Mouse (Mus musculus): ENCODE results near the gene Neurod2. TPM values are rescaled to one million over a fixed set of nuclear protein-coding genes. Genes with fewer than 3 reads are reported as not detected.

Neurod2 gene
- polyA plus RNA-seq, 1 experiment from 2014 or later, result not detected

- Histone ChIP-seq H3K4me2 (peak overlapping the region; percentile 39), H3K9ac (no peak overlapping the region), H3K4me3 (ENCODE audit: low read depth, low read length) (no peak overlapping the region), H3K36me3 (ENCODE audit: insufficient read depth) (no peaks in the 10 kb centered on the region), H3K27ac (ENCODE audit: low read depth) (no peak overlapping the region), H3K9me3 (ENCODE audit: low read depth, low read length) (no peaks in the 10 kb centered on the region), H3K27me3 (ENCODE audit: insufficient read depth, low read length) (peaks cover 74% of the 10 kb centered on the region), H3K4me1 (ENCODE audit: insufficient read depth) (peaks cover 9% of the 10 kb centered on the region; the same call in 1 of the 2 replicates)
- ATAC-seq (ENCODE audit: insufficient read depth) (no peak), DNase-seq (peak; percentile 85)
- TF ChIP-seq CTCF (IDR thresholded peaks at IDR 0.05; ENCODE audit: low read depth), result peak; percentile 85
- WGBS, result 4% methylated on average over 14 of the region's 14 CpGs
These were observed 15.8 kb upstream of the Neurod2 start for GRCm38 (mm10) chr11:98345253-98345652.

GRCm38 (mm10) chr11:98342000-98342945, 12.8 kb upstream of the Neurod2 start:
- H3K4me2 ChIP-seq, result peak overlapping the region; percentile 57
- TF ChIP-seq CTCF (IDR thresholded peaks at IDR 0.05; ENCODE audit: low read depth), result peak; percentile 100
- ATAC-seq (ENCODE audit: insufficient read depth), result peak; percentile 59
- peak; percentile 95 for DNase-seq
- no peak overlapping the region for H3K27ac ChIP-seq (ENCODE audit: low read depth)
- 0 out of 2 replicates have a peak, but pooled peaks cover 4% of the 10 kb centered on the region for H3K4me1 ChIP-seq (ENCODE audit: insufficient read depth)
- H3K27me3 ChIP-seq (ENCODE audit: insufficient read depth, low read length), result peaks cover 74% of the 10 kb centered on the region
- 2% methylated on average over 29 of the region's 29 CpGs for WGBS
- H3K36me3 ChIP-seq (ENCODE audit: insufficient read depth), result no peaks in the 10 kb centered on the region
- no peaks in the 10 kb centered on the region for H3K9me3 ChIP-seq (ENCODE audit: low read depth, low read length)
- no peak overlapping the region for H3K9ac ChIP-seq
- H3K4me3 ChIP-seq (ENCODE audit: low read depth, low read length), result peak overlapping the region; percentile 24

GRCm38 (mm10) chr11:98341174-98341573, 11.7 kb upstream of the Neurod2 start:
- 0 out of 2 replicates have a peak, but pooled peaks cover 4% of the 10 kb centered on the region for H3K4me1 ChIP-seq (ENCODE audit: insufficient read depth)
- no peak overlapping the region for H3K27ac ChIP-seq (ENCODE audit: low read depth)
- ATAC-seq (ENCODE audit: insufficient read depth) (no peak), DNase-seq (no peak)
- H3K9ac ChIP-seq, result no peak overlapping the region
- H3K27me3 ChIP-seq (ENCODE audit: insufficient read depth, low read length), result peaks cover 74% of the 10 kb centered on the region
- H3K36me3 ChIP-seq (ENCODE audit: insufficient read depth), result no peaks in the 10 kb centered on the region
- H3K9me3 ChIP-seq (ENCODE audit: low read depth, low read length), result no peaks in the 10 kb centered on the region
- 56% methylated on average over 4 of the region's 4 CpGs for WGBS
- no peak overlapping the region for H3K4me3 ChIP-seq (ENCODE audit: low read depth, low read length)
- no peak for TF ChIP-seq CTCF (IDR thresholded peaks at IDR 0.05; ENCODE audit: low read depth)
- no peak overlapping the region for H3K4me2 ChIP-seq

GRCm38 (mm10) chr11:98340597-98340996, 11.1 kb upstream of the Neurod2 start:
- DNase-seq (no peak), ATAC-seq (ENCODE audit: insufficient read depth) (no peak)
- no peak for TF ChIP-seq CTCF (IDR thresholded peaks at IDR 0.05; ENCODE audit: low read depth)
- 2% methylated on average over 4 of the region's 4 CpGs for WGBS
- Histone ChIP-seq H3K4me3 (ENCODE audit: low read depth, low read length) (no peak overlapping the region), H3K36me3 (ENCODE audit: insufficient read depth) (no peaks in the 10 kb centered on the region), H3K27ac (ENCODE audit: low read depth) (no peak overlapping the region), H3K27me3 (ENCODE audit: insufficient read depth, low read length) (peaks cover 74% of the 10 kb centered on the region), H3K4me2 (no peak overlapping the region), H3K9ac (no peak overlapping the region), H3K9me3 (ENCODE audit: low read depth, low read length) (no peaks in the 10 kb centered on the region), H3K4me1 (ENCODE audit: insufficient read depth) (0 out of 2 replicates have a peak, but pooled peaks cover 4% of the 10 kb centered on the region)

- DNase-seq (no peak), ATAC-seq (ENCODE audit: insufficient read depth) (no peak)
- H3K4me1 ChIP-seq (ENCODE audit: insufficient read depth), result 0 out of 2 replicates have a peak, but pooled peaks cover 4% of the 10 kb centered on the region
- TF ChIP-seq CTCF (IDR thresholded peaks at IDR 0.05; ENCODE audit: low read depth), result no peak
- no peaks in the 10 kb centered on the region for H3K9me3 ChIP-seq (ENCODE audit: low read depth, low read length)
- no peaks in the 10 kb centered on the region for H3K36me3 ChIP-seq (ENCODE audit: insufficient read depth)
- H3K27me3 ChIP-seq (ENCODE audit: insufficient read depth, low read length), result peaks cover 74% of the 10 kb centered on the region
- peak overlapping the region; percentile 98 for H3K4me2 ChIP-seq
- no peak overlapping the region for H3K27ac ChIP-seq (ENCODE audit: low read depth)
- H3K4me3 ChIP-seq (ENCODE audit: low read depth, low read length), result peak overlapping the region; percentile 52; the same call in 1 of the 2 replicates
- WGBS, result 14% methylated on average over 11 of the region's 11 CpGs
- H3K9ac ChIP-seq, result peak overlapping the region; percentile 48; the same call in 1 of the 2 replicates
These were observed 10.3 kb upstream of the Neurod2 start for GRCm38 (mm10) chr11:98339679-98340287.

GRCm38 (mm10) chr11:98339071-98339501, 9.6 kb upstream of the Neurod2 start:
- DNase-seq (peak; percentile 33), ATAC-seq (ENCODE audit: insufficient read depth) (no peak)
- Histone ChIP-seq H3K4me1 (ENCODE audit: insufficient read depth) (0 out of 2 replicates have a peak, but pooled peaks cover 4% of the 10 kb centered on the region), H3K9ac (peak overlapping the region; percentile 48), H3K27me3 (ENCODE audit: insufficient read depth, low read length) (peaks cover 81% of the 10 kb centered on the region), H3K4me2 (peak overlapping the region; percentile 98), H3K9me3 (ENCODE audit: low read depth, low read length) (no peaks in the 10 kb centered on the region), H3K27ac (ENCODE audit: low read depth) (no peak overlapping the region), H3K36me3 (ENCODE audit: insufficient read depth) (no peaks in the 10 kb centered on the region), H3K4me3 (ENCODE audit: low read depth, low read length) (peak overlapping the region; percentile 52)
- WGBS, result under 1% methylated on average over 19 of the region's 19 CpGs
- no peak for TF ChIP-seq CTCF (IDR thresholded peaks at IDR 0.05; ENCODE audit: low read depth)
